Mouse (Mus musculus) layer of hippocampus, adult 8-10 months (tissue): ENCODE measurements around the gene Setd1a. TPM values are rescaled to one million over a fixed set of nuclear protein-coding genes. Genes with fewer than 3 reads are reported as not detected.
A peak's percentile ranks its signal among the peaks of the same experiment; 100 is the strongest.

ENCODE experiments used
- DNase-seq, 2 experiments: peaks; one replicate each; pipeline ENCODE4 v3.0.0; 2022; ENCODE audit warnings: low spot score in 2 of 2
- total RNA-seq, 4 experiments: library from RNA; stranded (reverse); gene quantifications; 2 replicates each; pipeline ENCODE4 v1.2.4; 2022

Gene Setd1a
- total RNA-seq, 4 experiments from 2014 or later = 46.6 to 56.4 (median 48.7) TPM

DNA sequence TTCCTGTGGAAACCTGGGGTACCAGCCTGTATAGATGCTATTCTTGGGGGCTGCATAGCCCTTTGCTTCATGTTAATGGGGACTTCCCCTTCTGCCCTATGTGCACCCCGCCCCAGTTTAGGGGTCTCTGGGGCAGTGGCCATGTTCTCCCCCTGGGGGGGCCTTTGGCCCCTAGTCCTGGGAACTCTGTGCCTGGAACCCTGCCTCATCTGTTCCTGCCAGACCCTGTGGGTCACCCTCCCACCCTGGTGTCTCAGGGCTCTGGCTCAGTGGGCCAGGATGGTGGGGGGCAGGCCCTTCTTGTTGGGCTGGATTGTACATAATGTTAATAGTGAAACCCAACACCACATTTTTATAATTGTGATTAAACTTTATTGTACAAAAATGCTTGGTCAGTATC is 23.3 kb downstream of the Setd1a start:
- DNase-seq = no peak

- DNase-seq = peak; percentile 82 to 89
Measured at GRCm38 (mm10) chr7:127800435-127801009, 24.1 kb downstream of the Setd1a start, which contains the start of gene Hsd3b7. Gene Hsd3b7 (plus strand): TSS chr7:127800604.

GRCm38 (mm10) chr7:127801010-127801621 is 24.6 kb downstream of the Setd1a start:
- DNase-seq = no peak

GRCm38 (mm10) chr7:127802313-127802712 is 25.8 kb downstream of the Setd1a start:
- DNase-seq = no peak

- no peak for DNase-seq
Measured at GRCm38 (mm10) chr7:127808821-127809220, 32.4 kb downstream of the Setd1a start.

DNA sequence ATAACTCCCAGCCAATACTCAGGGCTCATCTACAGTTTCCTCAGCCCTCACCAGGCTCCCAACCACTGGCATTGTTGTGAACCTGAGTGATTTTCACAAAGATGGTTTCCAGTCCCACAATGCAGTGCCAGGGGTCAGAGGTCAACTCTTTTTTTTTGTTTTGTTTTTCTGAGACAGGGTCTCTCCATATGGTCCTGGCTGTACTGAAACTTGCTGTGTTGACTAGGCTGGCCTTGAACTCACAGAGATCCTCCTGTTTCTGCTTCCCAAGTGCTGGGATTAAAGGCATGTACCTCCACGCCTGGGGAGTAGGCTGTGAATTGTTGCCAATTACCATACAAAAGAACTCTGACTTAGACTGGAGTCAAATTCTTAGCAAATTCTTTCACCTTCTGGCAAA is 33.4 kb downstream of the Setd1a start:
- no peak for DNase-seq

DNA sequence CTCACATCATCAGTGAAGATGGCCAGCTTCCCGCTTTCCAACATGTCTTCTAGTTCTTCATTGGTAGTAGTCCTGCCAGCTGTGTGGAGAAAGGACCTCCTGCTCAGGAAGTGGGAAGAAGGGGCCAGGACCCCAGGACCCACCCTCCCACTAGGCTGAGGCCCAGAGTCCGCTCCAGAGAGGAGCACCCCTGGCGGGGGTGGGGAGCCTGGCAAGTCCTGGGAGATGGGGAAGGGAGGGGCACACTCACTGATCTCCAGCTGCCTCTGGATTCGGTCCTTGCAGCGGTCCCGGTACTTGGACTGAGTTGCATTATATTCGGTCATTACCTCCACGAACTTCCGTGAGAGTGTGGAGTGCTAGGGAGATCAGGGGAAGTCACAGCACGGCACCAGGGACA is 34.2 kb downstream of the Setd1a start:
- no peak for DNase-seq

GRCm38 (mm10) chr7:127811240-127811639 is 34.8 kb downstream of the Setd1a start:
- no peak for DNase-seq

GRCm38 (mm10) chr7:127812292-127812691 is 35.8 kb downstream of the Setd1a start:
- no peak for DNase-seq

- no peak for DNase-seq
Measured at GRCm38 (mm10) chr7:127813821-127814220, 37.4 kb downstream of the Setd1a start.

- peak; percentile 77 to 83 for DNase-seq
Measured at GRCm38 (mm10) chr7:127814241-127814921, 37.9 kb downstream of the Setd1a start.

GRCm38 (mm10) chr7:127815116-127815665 is 38.7 kb downstream of the Setd1a start:
- no peak for DNase-seq

DNA sequence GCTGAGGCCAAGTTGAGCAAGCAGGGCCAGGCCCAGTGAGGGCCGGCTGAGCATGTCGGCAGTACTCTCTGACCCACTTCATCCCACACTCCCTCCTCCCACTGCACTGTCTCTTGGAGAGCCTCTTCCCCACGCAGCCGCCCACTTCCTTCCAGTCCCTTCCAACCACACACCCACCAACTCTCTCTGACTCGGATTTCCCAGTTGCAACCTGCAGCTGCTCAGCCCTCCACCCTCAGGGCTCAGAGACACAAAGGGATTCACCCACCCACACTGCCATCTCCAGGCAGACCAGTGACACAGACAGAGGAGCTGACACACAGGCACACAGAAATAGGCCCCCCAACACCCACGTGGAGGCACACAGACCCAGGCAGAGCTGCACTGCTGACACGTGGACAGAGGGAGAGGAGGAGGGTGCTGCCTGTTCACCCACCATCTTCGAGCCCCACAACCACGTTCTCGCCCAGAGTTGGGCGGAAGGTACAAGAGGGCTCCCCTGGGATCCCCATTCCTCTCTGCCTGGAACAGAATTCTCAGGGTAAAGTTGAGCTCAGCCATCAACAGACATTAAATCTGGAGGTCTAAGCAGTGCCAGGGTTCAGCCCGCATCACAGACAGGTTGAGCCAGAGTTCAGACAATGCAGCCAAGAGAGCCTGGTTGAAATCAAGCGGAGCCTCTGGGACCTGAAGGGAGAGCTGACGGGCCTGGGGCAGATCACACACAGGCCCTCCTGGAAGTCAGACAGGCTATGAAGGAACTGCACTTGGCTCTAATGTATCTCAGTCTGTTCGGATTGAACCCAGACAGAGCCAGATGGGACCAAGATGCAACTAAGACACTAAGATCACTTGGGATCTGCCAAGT is 39.7 kb downstream of the Setd1a start:
- peak; percentile 60 to 84 for DNase-seq

DNA sequence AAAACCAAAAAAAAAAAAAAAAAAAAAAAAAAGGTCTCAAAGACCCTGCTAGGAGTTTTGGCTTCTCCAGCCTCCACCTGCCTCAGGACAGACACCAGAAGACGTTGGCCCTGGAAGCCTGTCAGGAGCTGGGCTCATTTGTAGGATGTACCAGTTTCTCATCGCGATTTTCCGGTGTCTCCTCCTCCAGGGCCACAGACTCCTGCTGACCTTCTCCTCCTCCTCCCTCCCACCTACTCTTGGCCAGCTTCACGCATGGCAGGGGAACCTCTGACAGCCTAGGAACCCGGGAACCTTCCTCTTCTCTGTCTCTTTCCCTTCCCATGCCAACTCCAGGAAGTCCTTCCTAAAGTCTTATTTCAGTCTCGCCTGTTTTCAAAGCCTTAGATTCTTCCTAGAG is 40.6 kb downstream of the Setd1a start:
- DNase-seq = no peak

DNA sequence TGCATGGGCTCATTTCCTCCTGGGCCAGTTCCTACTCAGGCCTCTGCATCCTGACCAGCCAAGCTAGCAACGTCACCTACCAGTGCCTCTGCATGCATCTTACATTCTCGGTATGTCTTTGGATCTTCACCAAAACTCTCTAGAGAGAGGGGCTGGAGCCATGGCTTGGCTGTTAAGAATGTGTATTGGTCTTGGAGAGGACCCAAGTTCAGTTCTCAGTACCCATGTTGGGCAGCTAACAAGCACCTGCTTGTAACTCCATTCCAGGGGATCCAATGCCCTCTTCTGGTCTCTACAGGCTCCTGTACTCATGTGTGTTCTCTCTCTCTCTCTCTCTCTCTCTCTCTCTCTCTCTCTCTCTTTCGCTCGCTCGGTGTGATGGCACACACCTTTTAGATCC is 41.3 kb downstream of the Setd1a start:
- DNase-seq = no peak

GRCm38 (mm10) chr7:127820836-127821509 is 44.5 kb downstream of the Setd1a start:
- no peak for DNase-seq

- DNase-seq = no peak
Measured at GRCm38 (mm10) chr7:127822494-127822893, 46.0 kb downstream of the Setd1a start.

DNA sequence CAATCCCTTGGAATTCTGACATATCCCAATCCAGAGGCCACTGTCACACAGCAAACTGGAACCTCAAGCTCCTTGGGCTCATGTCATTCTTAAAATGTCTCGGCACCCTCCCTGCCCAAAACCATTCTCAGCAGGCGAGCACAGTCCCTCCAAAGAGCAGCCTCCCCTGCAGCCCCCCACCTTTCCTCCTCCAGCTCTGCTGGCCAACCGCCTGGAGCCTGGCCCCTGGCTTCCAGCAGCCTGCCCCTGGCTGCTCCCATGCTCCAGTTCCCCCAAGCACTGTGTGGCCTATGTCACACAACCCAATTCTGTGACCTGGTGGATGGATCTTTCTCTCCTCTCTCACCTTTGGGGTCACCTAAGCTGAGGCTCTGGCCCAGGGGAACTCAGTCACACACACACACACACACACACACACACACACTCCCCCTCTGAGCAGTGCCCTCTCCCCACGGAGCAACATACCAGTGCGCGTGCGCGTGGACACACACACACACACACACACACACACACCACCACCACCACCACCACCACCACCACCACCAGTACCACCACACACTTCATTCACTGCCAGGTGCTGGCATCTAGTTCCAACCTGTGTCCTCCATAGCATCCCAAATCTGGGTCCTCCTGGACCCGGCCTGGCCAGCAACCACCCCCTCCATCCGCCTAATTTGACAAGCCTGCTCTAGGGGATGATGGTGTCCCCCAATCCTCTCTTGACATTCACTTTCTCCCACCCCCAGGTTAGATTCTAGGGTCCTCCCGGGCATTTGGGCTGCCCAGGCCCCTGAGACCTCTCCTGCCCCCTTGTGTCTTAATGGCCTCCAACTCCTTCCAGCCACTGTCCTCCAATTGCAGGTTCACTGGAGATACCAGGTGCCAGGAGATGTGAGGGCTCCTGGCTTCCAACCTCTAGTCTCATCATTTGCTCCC is 47.0 kb downstream of the Setd1a start:
- no peak for DNase-seq

DNA sequence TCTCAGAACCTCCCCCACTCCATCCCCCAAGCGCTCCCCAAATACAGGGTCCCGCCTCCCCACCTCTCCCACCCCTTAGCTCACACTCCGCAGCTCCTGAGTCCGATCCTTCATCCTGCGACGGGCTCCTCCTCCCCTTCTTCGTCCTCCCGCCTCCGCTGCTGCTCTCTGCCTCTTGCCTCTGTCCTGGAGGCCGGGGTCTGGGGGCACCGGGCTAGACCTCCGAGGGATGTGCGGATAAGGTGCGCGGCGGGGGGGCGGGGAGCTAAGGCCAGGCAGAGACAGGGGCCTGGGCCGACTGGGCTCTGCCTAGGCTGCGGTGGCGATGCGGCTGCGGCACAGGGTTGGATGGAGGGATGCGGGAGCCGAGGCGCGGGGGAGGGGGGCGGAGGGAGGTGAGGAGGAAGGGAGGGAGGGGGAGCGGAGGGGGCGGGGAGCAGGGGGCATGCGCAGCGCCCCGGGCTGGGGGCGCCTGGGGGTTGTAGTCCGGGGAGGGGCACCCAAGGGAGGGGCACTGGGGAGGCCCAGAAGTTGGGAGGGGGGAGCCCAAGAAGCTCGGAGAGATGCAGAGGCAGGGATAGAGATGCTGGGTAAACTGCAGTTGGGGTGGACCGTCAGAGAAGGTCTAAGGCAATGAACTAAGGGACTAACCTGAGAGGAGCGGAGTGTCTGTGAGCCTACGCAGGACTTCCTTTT is 47.9 kb downstream of the Setd1a start, which contains the start of the genes Stx4a and Stx1b:
TSS of gene Stx4a (plus strand) at position 119 of the 696 bp plus-strand sequence.
TSS of gene Stx1b (minus strand) at position 374 of the 696 bp plus-strand sequence.
- peak in 1 of 2 experiments; percentile 54 for DNase-seq
